Mouse (Mus musculus): ENCODE results near the gene Hddc3. TPM values are rescaled to one million over a fixed set of nuclear protein-coding genes. Genes with fewer than 3 reads are reported as not detected.

The Hddc3 gene
- total and polyA plus RNA-seq, 3 experiments = 2.6 to 12.6 (median 5.5) TPM

DNA sequence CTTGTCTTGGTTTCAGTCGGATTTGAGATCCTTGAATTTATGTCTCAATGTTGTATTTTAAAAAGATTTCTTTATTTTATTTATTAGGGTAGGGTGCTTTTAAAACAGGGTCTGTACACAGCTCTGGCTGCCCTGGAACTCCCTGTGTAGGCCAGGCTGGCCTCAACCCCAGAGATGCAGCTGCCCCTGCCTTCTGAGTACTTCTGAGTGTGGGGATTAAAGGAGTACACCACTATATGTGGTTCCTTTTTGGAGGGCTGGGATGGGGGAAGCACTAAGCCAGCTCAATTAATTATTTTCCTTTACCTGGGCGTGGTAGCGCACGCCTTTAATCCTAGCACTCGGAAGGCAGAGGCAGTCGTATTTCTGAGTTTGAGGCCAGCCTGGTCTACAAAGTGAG is 46.4 kb upstream of the Hddc3 start:
- peaks cover 11 to 46% of the 10 kb centered on the region in 2 experiments for H3K36me3 ChIP-seq (replicated peaks in 1 of 2; ENCODE audit: control insufficient read depth in 1 of 2, insufficient read depth in 1 of 2, low read length in 1 of 2)
- peak overlapping the region; percentile 84 for H3K4me2 ChIP-seq (ENCODE audit: insufficient read depth, low read depth, poor library complexity, severe bottlenecking)
- H3K79me2 ChIP-seq (replicated peaks; ENCODE audit: control insufficient read depth, extremely low read depth, insufficient read depth, poor library complexity, severe bottlenecking) = peaks cover 68% of the 10 kb centered on the region
- 0 out of 2 replicates have a peak overlapping the region, but pooled peaks have one; percentile 51 for H3K9ac ChIP-seq (ENCODE audit: insufficient read depth, low read depth)
- no peak overlapping the region for H3K27ac ChIP-seq (ENCODE audit: insufficient read depth, low read depth)
- TF ChIP-seq MAFK (IDR thresholded peaks at IDR 0.05; ENCODE audit: insufficient replicate concordance, low read length) (no peak), NELFE (IDR thresholded peaks at IDR 0.05; ENCODE audit: low read depth, low read length) (no peak), MAX (IDR thresholded peaks at IDR 0.05; ENCODE audit: low read length) (no peak), E2F4 (IDR thresholded peaks at IDR 0.05; ENCODE audit: insufficient replicate concordance, low read depth, low read length) (no peak), ETS1 (conservative IDR thresholded peaks at IDR 0.05; ENCODE audit: low read depth, low read length) (no peak), USF1 (IDR thresholded peaks at IDR 0.05; ENCODE audit: low read depth, low read length) (no peak), PAX5 (IDR thresholded peaks at IDR 0.05; ENCODE audit: low read length) (no peak), JUND (conservative IDR thresholded peaks at IDR 0.05; ENCODE audit: low read depth, low read length) (no peak), TBP (conservative IDR thresholded peaks at IDR 0.05; ENCODE audit: low read depth, low read length) (no peak), MAZ (IDR thresholded peaks at IDR 0.05; ENCODE audit: low read depth, low read length) (no peak), TCF12 (IDR thresholded peaks at IDR 0.05; ENCODE audit: low read depth, low read length) (no peak)
- in situ Hi-C loops (cut with MboI; ENCODE audit: low pct_ligation_motif_present, low pct_unique_long_range_greater_than_20kb, low sequenced_read_pairs) = no loop called here
- H3K4me3 ChIP-seq (replicated peaks in 1 of 3; ENCODE audit: low read depth in 2 of 3, low read length in 2 of 3, poor library complexity in 1 of 3) = no peak overlapping the region
- H3K9me3 ChIP-seq (replicated peaks; ENCODE audit: low read length) = no peaks in the 10 kb centered on the region
- no peaks in the 10 kb centered on the region for H3K27me3 ChIP-seq (replicated peaks)
- DNase-seq (ENCODE audit: extremely low read depth) = no peak
- peaks cover 14 to 47% of the 10 kb centered on the region in 2 experiments for H3K4me1 ChIP-seq (ENCODE audit: control insufficient read depth in 1 of 2, insufficient read depth in 2 of 2)
- dilution Hi-C loops (cut with MboI; ENCODE audit: extremely low pct_ligation_motif_present, extremely low pct_unique_long_range_greater_than_20kb, low sequenced_read_pairs) = no loop called here

DNA sequence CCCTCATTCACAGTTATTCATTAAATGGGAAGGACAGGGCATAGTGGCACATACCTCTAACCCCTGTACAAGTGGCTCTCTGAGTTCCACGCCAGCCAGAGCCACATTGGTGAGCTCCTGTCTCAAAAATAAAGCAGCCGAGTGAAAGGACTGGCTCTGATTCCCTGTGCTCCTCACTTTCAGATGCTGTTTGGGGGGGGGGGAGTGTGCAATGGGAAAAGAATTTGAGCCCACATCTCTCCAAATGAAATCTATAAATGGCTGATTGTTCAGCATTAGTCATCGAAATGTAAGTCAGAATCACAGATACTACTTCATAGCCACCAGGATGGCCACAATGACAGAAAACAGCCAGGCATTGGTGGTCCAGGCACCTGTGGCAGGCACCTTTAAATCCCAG is 45.9 kb upstream of the Hddc3 start:
- Histone ChIP-seq H3K27me3 (replicated peaks) (no peaks in the 10 kb centered on the region), H3K4me1 (ENCODE audit: control insufficient read depth in 1 of 2, insufficient read depth in 2 of 2) (peaks cover 14 to 47% of the 10 kb centered on the region in 2 experiments), H3K9me3 (replicated peaks; ENCODE audit: low read length) (no peaks in the 10 kb centered on the region), H3K4me2 (ENCODE audit: insufficient read depth, low read depth, poor library complexity, severe bottlenecking) (peak overlapping the region; percentile 84), H3K27ac (ENCODE audit: insufficient read depth, low read depth) (peak overlapping the region; percentile 18; the same call in 1 of the 2 replicates), H3K36me3 (replicated peaks in 1 of 2; ENCODE audit: control insufficient read depth in 1 of 2, insufficient read depth in 1 of 2, low read length in 1 of 2) (peaks cover 17 to 50% of the 10 kb centered on the region in 2 experiments), H3K9ac (ENCODE audit: insufficient read depth, low read depth) (peak overlapping the region; percentile 45; the same call in 1 of the 2 replicates), H3K79me2 (replicated peaks; ENCODE audit: control insufficient read depth, extremely low read depth, insufficient read depth, poor library complexity, severe bottlenecking) (peaks cover 72% of the 10 kb centered on the region), H3K4me3 (replicated peaks in 1 of 3; ENCODE audit: low read depth in 2 of 3, low read length in 2 of 3, poor library complexity in 1 of 3) (no peak overlapping the region)
- TF ChIP-seq IRF4 (IDR thresholded peaks at IDR 0.05; ENCODE audit: low read depth, low read length) = no peak
- no peak for TF ChIP-seq JUND (conservative IDR thresholded peaks at IDR 0.05; ENCODE audit: low read depth, low read length)
- TF ChIP-seq ZNF384 (IDR thresholded peaks at IDR 0.05; ENCODE audit: low read depth, low read length) = no peak
- TF ChIP-seq TCF12 (IDR thresholded peaks at IDR 0.05; ENCODE audit: low read depth, low read length) = no peak
- TF ChIP-seq CTCF (conservative IDR thresholded peaks at IDR 0.05 in 1 of 2, IDR thresholded peaks at IDR 0.05 in 1 of 2; ENCODE audit: low read depth in 2 of 2, low read length in 2 of 2) = no peak
- DNase-seq (ENCODE audit: extremely low read depth) = no peak
- in situ Hi-C loops (cut with MboI; ENCODE audit: low pct_ligation_motif_present, low pct_unique_long_range_greater_than_20kb, low sequenced_read_pairs) = no loop called here
- dilution Hi-C loops (cut with MboI; ENCODE audit: extremely low pct_ligation_motif_present, extremely low pct_unique_long_range_greater_than_20kb, low sequenced_read_pairs) = no loop called here
